Mouse (Mus musculus): Measurements from ENCODE around the gene Tmem86b. TPM values are rescaled to one million over a fixed set of nuclear protein-coding genes. Genes with fewer than 3 reads are reported as not detected.

The Tmem86b gene
- polyA plus RNA-seq, 1 experiment from 2014 or later, result 4.6 TPM

DNA sequence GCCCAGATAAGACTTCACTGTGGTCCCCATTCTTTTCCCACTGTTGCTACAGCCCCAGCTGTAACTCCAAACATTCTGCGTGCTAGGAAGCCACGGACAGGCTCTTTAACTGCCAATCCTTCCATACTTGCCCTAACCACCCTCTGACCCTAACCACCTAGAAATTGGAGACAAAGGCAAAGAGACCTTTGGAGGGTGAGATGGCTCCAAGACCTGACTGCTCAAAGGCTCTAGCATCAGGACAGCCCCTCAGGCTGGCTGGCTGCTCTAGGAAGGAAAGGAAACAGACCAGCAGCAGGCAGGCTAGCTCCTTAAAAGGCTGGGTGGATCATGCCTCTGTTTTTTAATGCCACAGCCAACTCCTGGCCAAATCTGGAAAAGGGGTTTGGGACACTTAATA lies 23.0 kb upstream of the Tmem86b start:
- H3K27me3 ChIP-seq (ENCODE audit: control insufficient read depth, insufficient read depth, low read length), result no peaks in the 10 kb centered on the region
- H3K36me3 ChIP-seq (ENCODE audit: control insufficient read depth, insufficient read depth, low read length), result no peaks in the 10 kb centered on the region; the same call in 1 of the 2 replicates
- no peaks in the 10 kb centered on the region for H3K9me3 ChIP-seq (replicated peaks; ENCODE audit: control insufficient read depth, low read length)
- no peak overlapping the region for H3K27ac ChIP-seq (ENCODE audit: low read depth, low read length)
- H3K4me2 ChIP-seq, result no peak overlapping the region
- H3K4me1 ChIP-seq (ENCODE audit: control insufficient read depth, insufficient read depth, low read length), result peaks cover 35% of the 10 kb centered on the region
- H3K4me3 ChIP-seq (ENCODE audit: low read depth, low read length), result no peak overlapping the region
- WGBS (ENCODE audit: insufficient replicate concordance), result 57% methylated on average over 2 of the region's 2 CpGs
- ATAC-seq (replicated peaks; ENCODE audit: insufficient number of reproducible peaks, low FRiP score, low TSS enrichment), result no peak
- no peak overlapping the region for H3K9ac ChIP-seq (ENCODE audit: low read depth, low read length)

DNA sequence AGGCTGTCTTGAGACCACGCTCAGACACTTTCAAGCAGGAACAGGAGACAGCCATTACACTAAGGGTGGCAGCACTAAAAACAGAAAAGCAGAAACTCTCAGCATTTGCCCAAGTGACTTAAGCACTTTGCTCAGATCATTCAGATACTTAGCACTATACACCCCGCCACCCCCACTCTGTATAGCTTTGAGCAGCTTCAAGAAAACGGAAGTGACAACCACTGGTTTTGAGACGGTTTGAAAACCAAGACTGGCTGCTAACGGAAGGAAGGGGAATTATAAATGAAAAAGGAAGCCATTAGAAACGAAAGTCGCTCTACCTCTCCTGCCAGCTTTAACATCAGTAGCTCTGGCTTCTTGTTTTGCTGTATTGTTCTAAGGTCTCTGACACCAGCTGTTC lies 22.6 kb upstream of the Tmem86b start:
- H3K36me3 ChIP-seq (ENCODE audit: control insufficient read depth, insufficient read depth, low read length), result no peaks in the 10 kb centered on the region; the same call in 1 of the 2 replicates
- no peak overlapping the region for H3K9ac ChIP-seq (ENCODE audit: low read depth, low read length)
- H3K9me3 ChIP-seq (replicated peaks; ENCODE audit: control insufficient read depth, low read length), result no peaks in the 10 kb centered on the region
- WGBS (ENCODE audit: insufficient replicate concordance), result 79% methylated on average over 7 of the region's 7 CpGs
- H3K4me3 ChIP-seq (ENCODE audit: low read depth, low read length), result no peak overlapping the region
- H3K4me2 ChIP-seq, result no peak overlapping the region
- H3K4me1 ChIP-seq (ENCODE audit: control insufficient read depth, insufficient read depth, low read length), result peaks cover 35% of the 10 kb centered on the region
- ATAC-seq (replicated peaks; ENCODE audit: insufficient number of reproducible peaks, low FRiP score, low TSS enrichment), result no peak
- H3K27ac ChIP-seq (ENCODE audit: low read depth, low read length), result no peak overlapping the region
- no peaks in the 10 kb centered on the region for H3K27me3 ChIP-seq (ENCODE audit: control insufficient read depth, insufficient read depth, low read length)

DNA sequence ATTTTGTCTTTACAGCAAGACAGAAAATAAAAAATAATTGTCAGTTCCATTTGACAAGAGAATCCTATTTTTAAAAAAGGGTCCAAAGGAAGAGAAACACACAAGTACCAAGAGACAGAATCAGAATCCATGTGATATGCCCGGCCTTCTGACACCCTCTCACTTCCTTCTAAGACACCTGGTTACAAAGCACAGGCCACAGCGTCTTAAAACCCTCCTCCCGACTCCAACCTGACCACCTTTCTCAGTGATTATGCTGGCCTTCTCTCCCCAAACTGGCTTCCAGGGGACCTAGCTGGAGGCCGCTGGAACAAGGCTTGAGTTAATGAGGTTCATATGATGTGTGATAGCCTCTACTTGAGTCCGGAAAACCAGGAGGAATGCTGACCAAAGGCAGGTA lies 22.1 kb upstream of the Tmem86b start:
- H3K4me1 ChIP-seq (ENCODE audit: control insufficient read depth, insufficient read depth, low read length), result peaks cover 35% of the 10 kb centered on the region
- no peak overlapping the region for H3K4me2 ChIP-seq
- H3K9ac ChIP-seq (ENCODE audit: low read depth, low read length), result no peak overlapping the region
- H3K27me3 ChIP-seq (ENCODE audit: control insufficient read depth, insufficient read depth, low read length), result no peaks in the 10 kb centered on the region
- ATAC-seq (replicated peaks; ENCODE audit: insufficient number of reproducible peaks, low FRiP score, low TSS enrichment), result no peak
- H3K9me3 ChIP-seq (replicated peaks; ENCODE audit: control insufficient read depth, low read length), result no peaks in the 10 kb centered on the region
- H3K36me3 ChIP-seq (ENCODE audit: control insufficient read depth, insufficient read depth, low read length), result no peaks in the 10 kb centered on the region; the same call in 1 of the 2 replicates
- no peak overlapping the region for H3K4me3 ChIP-seq (ENCODE audit: low read depth, low read length)
- H3K27ac ChIP-seq (ENCODE audit: low read depth, low read length), result no peak overlapping the region
- 78% methylated on average over 5 of the region's 5 CpGs for WGBS (ENCODE audit: insufficient replicate concordance)

DNA sequence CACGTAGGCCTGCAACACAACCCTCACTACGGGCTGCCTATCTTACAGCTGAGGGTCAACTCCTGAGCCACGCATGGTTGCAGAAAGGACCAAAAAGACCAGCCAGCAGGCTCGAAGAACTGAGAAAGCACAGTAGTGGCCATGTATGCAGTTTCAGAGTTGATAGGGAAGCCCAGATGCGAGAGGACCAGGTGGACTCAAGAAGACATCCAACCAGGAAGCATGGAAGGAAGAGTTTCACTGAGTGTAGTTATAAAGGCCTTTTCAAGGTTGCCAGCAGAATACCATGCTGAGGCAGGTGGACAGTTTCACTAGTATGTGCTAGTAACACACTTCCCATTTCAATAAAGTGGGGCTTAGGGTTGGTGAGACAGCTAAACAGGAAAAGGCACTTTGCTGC lies 21.5 kb upstream of the Tmem86b start:
- no peak overlapping the region for H3K27ac ChIP-seq (ENCODE audit: low read depth, low read length)
- H3K9me3 ChIP-seq (replicated peaks; ENCODE audit: control insufficient read depth, low read length), result no peaks in the 10 kb centered on the region
- H3K9ac ChIP-seq (ENCODE audit: low read depth, low read length), result peak overlapping the region; percentile 24; the same call in 1 of the 2 replicates
- no peak for ATAC-seq (replicated peaks; ENCODE audit: insufficient number of reproducible peaks, low FRiP score, low TSS enrichment)
- no peak overlapping the region for H3K4me3 ChIP-seq (ENCODE audit: low read depth, low read length)
- H3K4me1 ChIP-seq (ENCODE audit: control insufficient read depth, insufficient read depth, low read length), result peaks cover 34% of the 10 kb centered on the region
- H3K27me3 ChIP-seq (ENCODE audit: control insufficient read depth, insufficient read depth, low read length), result no peaks in the 10 kb centered on the region
- H3K4me2 ChIP-seq, result no peak overlapping the region
- H3K36me3 ChIP-seq (ENCODE audit: control insufficient read depth, insufficient read depth, low read length), result no peaks in the 10 kb centered on the region; the same call in 1 of the 2 replicates
- WGBS (ENCODE audit: insufficient replicate concordance), result 72% methylated on average over 5 of the region's 5 CpGs

DNA sequence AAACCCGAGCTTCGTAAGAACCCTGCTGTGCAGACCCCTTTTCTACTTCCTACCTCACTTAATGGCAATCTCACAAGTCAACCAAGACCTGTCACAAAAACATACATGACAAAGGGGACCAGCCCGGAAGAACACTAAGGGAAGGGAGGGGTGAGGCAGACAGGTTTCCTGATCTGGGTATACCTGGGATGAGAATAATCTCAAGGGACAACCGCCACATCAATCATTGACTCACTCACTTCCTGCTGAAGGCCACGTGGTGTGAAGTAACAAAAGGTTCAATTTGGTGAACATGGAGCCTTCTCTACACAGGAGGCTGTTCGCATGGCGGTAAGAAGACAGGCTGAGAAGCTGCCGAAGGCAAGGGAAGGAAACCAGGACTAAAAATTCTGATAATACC lies 20.4 kb upstream of the Tmem86b start:
- 75% methylated on average over 8 of the region's 8 CpGs for WGBS (ENCODE audit: insufficient replicate concordance)
- no peaks in the 10 kb centered on the region for H3K9me3 ChIP-seq (replicated peaks; ENCODE audit: control insufficient read depth, low read length)
- no peaks in the 10 kb centered on the region; the same call in 1 of the 2 replicates for H3K36me3 ChIP-seq (ENCODE audit: control insufficient read depth, insufficient read depth, low read length)
- H3K27ac ChIP-seq (ENCODE audit: low read depth, low read length), result no peak overlapping the region
- H3K9ac ChIP-seq (ENCODE audit: low read depth, low read length), result no peak overlapping the region
- H3K4me3 ChIP-seq (ENCODE audit: low read depth, low read length), result no peak overlapping the region
- H3K4me1 ChIP-seq (ENCODE audit: control insufficient read depth, insufficient read depth, low read length), result peaks cover 31% of the 10 kb centered on the region
- H3K4me2 ChIP-seq, result no peak overlapping the region
- ATAC-seq (replicated peaks; ENCODE audit: insufficient number of reproducible peaks, low FRiP score, low TSS enrichment), result no peak
- H3K27me3 ChIP-seq (ENCODE audit: control insufficient read depth, insufficient read depth, low read length), result no peaks in the 10 kb centered on the region

DNA sequence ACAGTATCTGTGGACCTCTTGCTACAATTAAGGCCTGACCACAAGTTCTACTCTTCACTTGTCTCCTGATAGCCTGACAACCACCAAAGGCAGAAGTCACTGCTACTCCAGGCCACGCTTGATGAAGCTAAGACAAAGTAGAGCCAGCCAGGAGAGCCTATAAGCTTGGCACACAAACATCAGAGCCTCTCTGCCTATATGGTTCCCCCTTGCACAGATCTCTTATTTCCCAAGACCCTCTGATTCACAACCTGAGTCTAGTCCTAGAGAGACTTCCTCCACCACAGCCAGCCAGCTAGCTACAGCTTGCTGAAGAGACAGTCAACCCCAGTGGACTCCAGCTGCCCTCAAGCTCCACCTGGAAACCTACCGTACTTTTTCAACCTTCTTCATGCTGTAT lies 16.8 kb upstream of the Tmem86b start:
- Histone ChIP-seq H3K4me2 (no peak overlapping the region), H3K4me3 (ENCODE audit: low read depth, low read length) (no peak overlapping the region), H3K27me3 (ENCODE audit: control insufficient read depth, insufficient read depth, low read length) (no peaks in the 10 kb centered on the region), H3K36me3 (ENCODE audit: control insufficient read depth, insufficient read depth, low read length) (peaks cover 17% of the 10 kb centered on the region), H3K27ac (ENCODE audit: low read depth, low read length) (no peak overlapping the region), H3K4me1 (ENCODE audit: control insufficient read depth, insufficient read depth, low read length) (peaks cover 15% of the 10 kb centered on the region), H3K9ac (ENCODE audit: low read depth, low read length) (no peak overlapping the region), H3K9me3 (replicated peaks; ENCODE audit: control insufficient read depth, low read length) (no peaks in the 10 kb centered on the region)
- ATAC-seq (replicated peaks; ENCODE audit: insufficient number of reproducible peaks, low FRiP score, low TSS enrichment), result no peak
- 85% methylated on average over 2 of the region's 2 CpGs for WGBS (ENCODE audit: insufficient replicate concordance)

DNA sequence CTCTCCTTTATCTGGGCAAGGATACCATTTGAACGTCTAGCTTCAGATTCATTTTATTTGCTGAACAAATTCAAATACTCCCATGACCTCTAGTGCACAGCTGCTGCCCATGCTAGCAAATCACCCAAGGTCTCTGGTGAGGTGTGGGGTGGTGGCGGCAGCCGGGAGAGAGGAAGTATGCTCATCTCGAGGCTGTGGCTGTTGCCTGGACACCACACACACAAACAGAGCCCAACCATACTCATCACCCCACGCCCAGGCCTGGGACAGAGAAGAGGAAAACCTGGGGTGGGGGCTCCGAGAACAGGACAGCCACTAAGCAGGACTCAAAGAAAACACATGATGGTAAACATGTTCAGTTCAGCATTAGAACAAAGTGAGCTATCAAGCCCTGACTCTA lies 16.1 kb upstream of the Tmem86b start:
- Histone ChIP-seq H3K9ac (ENCODE audit: low read depth, low read length) (no peak overlapping the region), H3K9me3 (replicated peaks; ENCODE audit: control insufficient read depth, low read length) (no peaks in the 10 kb centered on the region), H3K36me3 (ENCODE audit: control insufficient read depth, insufficient read depth, low read length) (peaks cover 23% of the 10 kb centered on the region), H3K4me2 (no peak overlapping the region), H3K4me1 (ENCODE audit: control insufficient read depth, insufficient read depth, low read length) (peaks cover 10% of the 10 kb centered on the region), H3K4me3 (ENCODE audit: low read depth, low read length) (no peak overlapping the region), H3K27ac (ENCODE audit: low read depth, low read length) (no peak overlapping the region), H3K27me3 (ENCODE audit: control insufficient read depth, insufficient read depth, low read length) (no peaks in the 10 kb centered on the region)
- ATAC-seq (replicated peaks; ENCODE audit: insufficient number of reproducible peaks, low FRiP score, low TSS enrichment), result peak; percentile 46; the same call in 1 of the 2 replicates
- WGBS (ENCODE audit: insufficient replicate concordance), result 36% methylated on average over 6 of the region's 6 CpGs

DNA sequence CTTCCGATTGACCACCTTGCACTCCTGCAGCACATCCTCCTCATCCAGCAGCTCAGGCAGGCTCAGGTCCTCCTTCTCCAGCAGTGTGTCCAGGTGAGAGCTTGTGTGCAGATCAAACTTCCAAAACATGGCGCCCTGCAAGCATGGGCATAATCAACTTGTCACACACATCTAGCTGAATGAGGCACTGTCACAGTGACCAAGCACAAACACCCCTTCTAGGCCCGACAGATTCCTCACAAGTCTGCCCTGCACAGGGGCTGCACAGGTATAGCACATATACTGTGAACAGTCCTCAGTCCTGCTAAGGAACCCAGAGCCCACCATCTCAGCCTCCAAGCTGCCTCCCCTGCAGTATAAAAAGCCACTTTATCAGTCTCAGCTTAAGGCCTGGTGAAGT lies 15.6 kb upstream of the Tmem86b start:
- Histone ChIP-seq H3K4me3 (ENCODE audit: low read depth, low read length) (no peak overlapping the region), H3K36me3 (ENCODE audit: control insufficient read depth, insufficient read depth, low read length) (peaks cover 26% of the 10 kb centered on the region), H3K27ac (ENCODE audit: low read depth, low read length) (no peak overlapping the region), H3K4me2 (no peak overlapping the region), H3K27me3 (ENCODE audit: control insufficient read depth, insufficient read depth, low read length) (no peaks in the 10 kb centered on the region), H3K9me3 (replicated peaks; ENCODE audit: control insufficient read depth, low read length) (no peaks in the 10 kb centered on the region), H3K9ac (ENCODE audit: low read depth, low read length) (no peak overlapping the region), H3K4me1 (ENCODE audit: control insufficient read depth, insufficient read depth, low read length) (peaks cover 8% of the 10 kb centered on the region)
- ATAC-seq (replicated peaks; ENCODE audit: insufficient number of reproducible peaks, low FRiP score, low TSS enrichment), result no peak
- 87% methylated on average over 3 of the region's 3 CpGs for WGBS (ENCODE audit: insufficient replicate concordance)

DNA sequence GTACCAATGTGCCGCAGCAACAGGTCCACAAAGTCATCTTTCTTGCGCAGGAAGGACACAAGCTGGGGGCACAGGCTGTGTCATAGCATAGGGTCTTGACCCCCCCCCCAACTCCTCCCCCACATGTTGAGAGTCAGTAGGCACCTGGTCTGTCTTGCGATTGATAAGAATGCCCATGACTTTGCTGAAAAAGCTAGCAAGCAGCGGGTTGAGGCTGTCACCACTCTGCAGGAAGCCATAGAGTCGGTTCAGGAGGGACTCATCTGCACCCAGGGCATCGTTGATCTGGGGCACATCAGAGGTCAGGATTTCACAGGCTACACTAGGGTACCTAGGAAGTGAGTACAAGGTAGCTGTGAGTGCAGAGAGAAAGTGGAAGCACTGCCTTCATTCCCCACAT lies 12.0 kb upstream of the Tmem86b start:
- Histone ChIP-seq H3K36me3 (ENCODE audit: control insufficient read depth, insufficient read depth, low read length) (peaks cover 43% of the 10 kb centered on the region), H3K27ac (ENCODE audit: low read depth, low read length) (no peak overlapping the region), H3K9me3 (replicated peaks; ENCODE audit: control insufficient read depth, low read length) (no peaks in the 10 kb centered on the region), H3K27me3 (ENCODE audit: control insufficient read depth, insufficient read depth, low read length) (no peaks in the 10 kb centered on the region), H3K4me3 (ENCODE audit: low read depth, low read length) (no peak overlapping the region), H3K4me2 (no peak overlapping the region), H3K4me1 (ENCODE audit: control insufficient read depth, insufficient read depth, low read length) (peaks cover 8% of the 10 kb centered on the region), H3K9ac (ENCODE audit: low read depth, low read length) (no peak overlapping the region)
- no peak for ATAC-seq (replicated peaks; ENCODE audit: insufficient number of reproducible peaks, low FRiP score, low TSS enrichment)
- WGBS (ENCODE audit: insufficient replicate concordance), result 85% methylated on average over 6 of the region's 6 CpGs

Measured in heart, embryonic 11.5 days (tissue).